Mouse (Mus musculus) stomach, embryonic 16.5 days (tissue): Measurements from ENCODE around the gene Trio. TPM values are rescaled to one million over a fixed set of nuclear protein-coding genes. Genes with fewer than 3 reads are reported as not detected.

Source experiments
- ATAC-seq: fragments of 200-750 bp; cut with Nextera tagmentation; 2 replicates; pipeline ENCODE4 v1.8.0; 2017; ENCODE audit warnings: moderate number of reproducible peaks, moderate TSS enrichment; ENCODE audit not compliant: insufficient read depth, low FRiP score
- H3K27ac ChIP-seq: fragments of 300-500 bp; sonication (generic); 2 replicates; pipeline ENCODE4 v1.5.1; 2014; ENCODE audit warnings: low read length
- H3K27me3 ChIP-seq: fragments of 300-500 bp; sonication (generic); 2 replicates; pipeline ENCODE4 v1.6.1; 2014; ENCODE audit warnings: low read length, control low read depth, mixed read lengths; ENCODE audit not compliant: control insufficient read depth, insufficient read depth
- H3K36me3 ChIP-seq: fragments of 300-500 bp; sonication (generic); 2 replicates; pipeline ENCODE4 v1.6.1; 2014; ENCODE audit warnings: low read length; ENCODE audit not compliant: control insufficient read depth, insufficient read depth
- H3K4me1 ChIP-seq: fragments of 300-500 bp; sonication (generic); 2 replicates; pipeline ENCODE4 v1.6.1; 2014; ENCODE audit warnings: low read length, control low read depth, mixed read lengths; ENCODE audit not compliant: control insufficient read depth, insufficient read depth
- H3K4me2 ChIP-seq: fragments of 300-500 bp; sonication (generic); 2 replicates; pipeline ENCODE4 v1.6.1; 2014; ENCODE audit warnings: low read depth, low read length, mixed read lengths
- H3K4me3 ChIP-seq: fragments of 300-500 bp; sonication (generic); replicated peaks from 2 replicates; pipeline ENCODE4 v1.5.1; 2014; ENCODE audit warnings: mild to moderate bottlenecking, low read length
- H3K9ac ChIP-seq: fragments of 300-500 bp; sonication (generic); 2 replicates; pipeline ENCODE4 v1.6.1; 2014; ENCODE audit warnings: low read length
- H3K9me3 ChIP-seq: fragments of 300-500 bp; sonication (generic); replicated peaks from 2 replicates; pipeline ENCODE4 v1.6.1; 2016; ENCODE audit warnings: low read length, control low read depth; ENCODE audit not compliant: control insufficient read depth
- WGBS: fragments of 180-500 bp; shearing (Covaris S2); extraction: QIAGEN DNeasy Blood & Tissue Kit; methylation state at CpG from one replicate; pipeline ENCODE4 v1.1.7; 2014; 5-methylcytosine and 5-hydroxymethylcytosine counted together
- polyA plus RNA-seq: library from polyadenylated mRNA; unstranded; fragments of >200 nt; fragmentation: Nextera tagmentation; extraction: Ambion mirVana; gene quantifications from 2 replicates; pipeline ENCODE4 v1.2.1, GENCODE M21; 2015

Gene Trio
- polyA plus RNA-seq, 1 experiment from 2014 or later, result 22.9 TPM

GRCm38 (mm10) chr15:27869001-27869400 lies 156.6 kb downstream of the Trio start:
- Histone ChIP-seq H3K4me1 (no peaks in the 10 kb centered on the region; the same call in 1 of the 2 replicates), H3K9me3 (no peaks in the 10 kb centered on the region), H3K9ac (no peak overlapping the region), H3K27me3 (no peaks in the 10 kb centered on the region), H3K27ac (no peak overlapping the region), H3K36me3 (no peaks in the 10 kb centered on the region), H3K4me2 (no peak overlapping the region), H3K4me3 (no peak overlapping the region)
- WGBS, result 94% methylated on average over 4 of the region's 4 CpGs
- no peak for ATAC-seq

- H3K36me3 ChIP-seq, result no peaks in the 10 kb centered on the region
- 88% methylated on average over 7 of the region's 7 CpGs for WGBS
Observed at GRCm38 (mm10) chr15:27867831-27868230, 157.8 kb downstream of the Trio start.

GRCm38 (mm10) chr15:27866471-27866870 lies 159.2 kb downstream of the Trio start:
- no peaks in the 10 kb centered on the region for H3K27me3 ChIP-seq
- no peak overlapping the region for H3K4me3 ChIP-seq
- no peak overlapping the region for H3K4me2 ChIP-seq
- no peaks in the 10 kb centered on the region for H3K36me3 ChIP-seq
- H3K4me1 ChIP-seq, result no peaks in the 10 kb centered on the region; the same call in 1 of the 2 replicates
- ATAC-seq, result no peak
- no peak overlapping the region for H3K9ac ChIP-seq
- 78% methylated on average over 4 of the region's 4 CpGs for WGBS
- H3K27ac ChIP-seq, result no peak overlapping the region
- no peaks in the 10 kb centered on the region for H3K9me3 ChIP-seq

More at GRCm38 (mm10) chr15:27867831-27868230, 157.8 kb downstream of the Trio start:
- no peak for ATAC-seq
- Histone ChIP-seq H3K27ac (no peak overlapping the region), H3K9ac (no peak overlapping the region), H3K4me3 (no peak overlapping the region), H3K27me3 (no peaks in the 10 kb centered on the region), H3K4me1 (no peaks in the 10 kb centered on the region; the same call in 1 of the 2 replicates), H3K9me3 (no peaks in the 10 kb centered on the region), H3K4me2 (no peak overlapping the region)

GRCm38 (mm10) chr15:27866053-27866452 lies 159.6 kb downstream of the Trio start:
- H3K4me1 ChIP-seq, result no peaks in the 10 kb centered on the region; the same call in 1 of the 2 replicates
- no peak overlapping the region for H3K4me2 ChIP-seq
- no peak overlapping the region for H3K4me3 ChIP-seq
- no peaks in the 10 kb centered on the region for H3K27me3 ChIP-seq
- H3K27ac ChIP-seq, result no peak overlapping the region
- H3K36me3 ChIP-seq, result peaks cover 3% of the 10 kb centered on the region; the same call in 1 of the 2 replicates
- no peaks in the 10 kb centered on the region for H3K9me3 ChIP-seq
- no peak overlapping the region for H3K9ac ChIP-seq
- 77% methylated on average over 6 of the region's 6 CpGs for WGBS
- ATAC-seq, result no peak

- Histone ChIP-seq H3K27ac (no peak overlapping the region), H3K4me2 (no peak overlapping the region), H3K36me3 (peaks cover 6% of the 10 kb centered on the region; the same call in 1 of the 2 replicates), H3K27me3 (no peaks in the 10 kb centered on the region), H3K9ac (no peak overlapping the region), H3K4me3 (no peak overlapping the region), H3K9me3 (no peaks in the 10 kb centered on the region), H3K4me1 (no peaks in the 10 kb centered on the region; the same call in 1 of the 2 replicates)
- 84% methylated on average over 6 of the region's 6 CpGs for WGBS
- no peak for ATAC-seq
Observed at GRCm38 (mm10) chr15:27864397-27864796, 161.3 kb downstream of the Trio start.

- no peak overlapping the region for H3K4me3 ChIP-seq
- WGBS, result 90% methylated on average over 11 of the region's 11 CpGs
- no peak overlapping the region for H3K9ac ChIP-seq
- H3K27ac ChIP-seq, result no peak overlapping the region
- H3K36me3 ChIP-seq, result peaks cover 6% of the 10 kb centered on the region; the same call in 1 of the 2 replicates
- H3K4me1 ChIP-seq, result no peaks in the 10 kb centered on the region; the same call in 1 of the 2 replicates
- H3K27me3 ChIP-seq, result no peaks in the 10 kb centered on the region
- no peak overlapping the region for H3K4me2 ChIP-seq
- no peaks in the 10 kb centered on the region for H3K9me3 ChIP-seq
- no peak for ATAC-seq
Observed at GRCm38 (mm10) chr15:27862949-27863348, 162.7 kb downstream of the Trio start.

GRCm38 (mm10) chr15:27860439-27860838 lies 165.2 kb downstream of the Trio start:
- Histone ChIP-seq H3K4me1 (no peaks in the 10 kb centered on the region), H3K36me3 (peaks cover 6% of the 10 kb centered on the region; the same call in 1 of the 2 replicates), H3K9me3 (no peaks in the 10 kb centered on the region), H3K4me3 (no peak overlapping the region), H3K9ac (no peak overlapping the region), H3K27ac (no peak overlapping the region), H3K4me2 (no peak overlapping the region), H3K27me3 (no peaks in the 10 kb centered on the region)
- WGBS, result 90% methylated on average over 14 of the region's 14 CpGs
- ATAC-seq, result no peak

GRCm38 (mm10) chr15:27859590-27859989 lies 166.1 kb downstream of the Trio start:
- no peaks in the 10 kb centered on the region for H3K27me3 ChIP-seq
- no peak overlapping the region for H3K4me2 ChIP-seq
- ATAC-seq, result no peak
- no peak overlapping the region for H3K27ac ChIP-seq
- no peaks in the 10 kb centered on the region for H3K4me1 ChIP-seq
- H3K4me3 ChIP-seq, result no peak overlapping the region
- H3K9ac ChIP-seq, result no peak overlapping the region
- 86% methylated on average over 1 of the region's 1 CpGs for WGBS
- H3K36me3 ChIP-seq, result peaks cover 6% of the 10 kb centered on the region; the same call in 1 of the 2 replicates
- no peaks in the 10 kb centered on the region for H3K9me3 ChIP-seq

- no peaks in the 10 kb centered on the region for H3K4me1 ChIP-seq
- H3K9ac ChIP-seq, result no peak overlapping the region
- peaks cover 6% of the 10 kb centered on the region; the same call in 1 of the 2 replicates for H3K36me3 ChIP-seq
- ATAC-seq, result no peak
- no peaks in the 10 kb centered on the region for H3K27me3 ChIP-seq
- WGBS, result 58% methylated on average over 6 of the region's 6 CpGs
- H3K4me2 ChIP-seq, result no peak overlapping the region
- no peak overlapping the region for H3K27ac ChIP-seq
- H3K9me3 ChIP-seq, result no peaks in the 10 kb centered on the region
- H3K4me3 ChIP-seq, result no peak overlapping the region
Observed at GRCm38 (mm10) chr15:27859115-27859514, 166.5 kb downstream of the Trio start.
